Mouse (Mus musculus): ENCODE results near the gene Trio. TPM values are rescaled to one million over a fixed set of nuclear protein-coding genes. Genes with fewer than 3 reads are reported as not detected.
A peak's percentile ranks its signal among the peaks of the same experiment; 100 is the strongest.

Trio gene
- polyA plus RNA-seq, 1 experiment from 2014 or later = 37.5 TPM

DNA sequence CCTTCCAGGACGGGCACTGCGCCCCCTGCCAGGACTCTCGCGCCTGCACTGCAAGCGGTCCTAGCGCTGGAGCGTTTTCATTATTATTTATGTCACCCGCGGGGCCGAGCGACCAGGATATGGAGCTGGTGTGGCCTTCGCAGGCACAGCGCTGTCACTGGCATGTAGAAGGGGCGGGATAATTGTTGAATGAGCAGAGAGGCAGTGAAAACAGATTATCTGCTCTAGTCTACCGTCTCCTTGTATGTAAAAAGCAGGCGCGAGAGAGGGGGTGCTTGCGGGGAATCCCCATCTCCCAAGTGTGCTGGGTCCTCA is 476 bp upstream of the Trio start:
- no peaks in the 10 kb centered on the region for H3K36me3 ChIP-seq (ENCODE audit: control insufficient read depth, insufficient read depth, low read length)
- peaks cover 28% of the 10 kb centered on the region for H3K4me1 ChIP-seq (ENCODE audit: control insufficient read depth, insufficient read depth, low read length)
- peak overlapping the region; percentile 65 for H3K4me2 ChIP-seq (ENCODE audit: low read length)
- no peak for ATAC-seq
- peak overlapping the region; percentile 70 for H3K9ac ChIP-seq (ENCODE audit: low read depth, low read length)
- H3K9me3 ChIP-seq (replicated peaks; ENCODE audit: control insufficient read depth, low read length, poor library complexity, severe bottlenecking) = no peaks in the 10 kb centered on the region
- peak overlapping the region; percentile 89 for H3K27ac ChIP-seq (ENCODE audit: low read length)
- WGBS = under 1% methylated on average over 18 of the region's 18 CpGs
- peak overlapping the region; percentile 69 for H3K4me3 ChIP-seq (ENCODE audit: low read depth, low read length)
- H3K27me3 ChIP-seq (ENCODE audit: control insufficient read depth, insufficient read depth, low read depth, low read length) = no peaks in the 10 kb centered on the region

DNA sequence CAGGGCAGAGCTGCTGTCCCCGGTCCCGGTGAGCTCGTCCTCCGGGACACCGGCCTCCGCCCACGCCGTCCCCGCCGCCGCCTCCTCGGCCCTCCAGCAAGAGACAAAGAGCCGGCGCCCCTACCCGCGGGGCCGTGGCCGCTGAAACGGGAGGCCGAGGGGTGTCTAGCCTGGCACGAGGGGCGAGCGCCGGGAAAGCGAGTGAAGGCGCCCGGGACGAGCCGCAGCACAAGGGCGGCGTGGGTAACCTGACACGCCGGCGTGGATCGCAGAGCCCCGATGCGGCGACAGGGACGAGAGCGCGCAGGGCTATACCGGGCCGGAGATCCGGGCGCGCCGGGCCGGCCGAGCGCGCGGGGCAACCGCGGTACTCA is 696 bp downstream of the Trio start:
- ATAC-seq = peak; percentile 9
- H3K9me3 ChIP-seq (replicated peaks; ENCODE audit: control insufficient read depth, low read length, poor library complexity, severe bottlenecking) = no peaks in the 10 kb centered on the region
- under 1% methylated on average over 46 of the region's 54 CpGs for WGBS
- H3K4me1 ChIP-seq (ENCODE audit: control insufficient read depth, insufficient read depth, low read length) = peaks cover 37% of the 10 kb centered on the region
- H3K27ac ChIP-seq (ENCODE audit: low read length) = peak overlapping the region; percentile 99
- H3K4me3 ChIP-seq (ENCODE audit: low read depth, low read length) = peak overlapping the region; percentile 69
- H3K9ac ChIP-seq (ENCODE audit: low read depth, low read length) = peak overlapping the region; percentile 89
- no peaks in the 10 kb centered on the region for H3K36me3 ChIP-seq (ENCODE audit: control insufficient read depth, insufficient read depth, low read length)
- H3K27me3 ChIP-seq (ENCODE audit: control insufficient read depth, insufficient read depth, low read depth, low read length) = no peaks in the 10 kb centered on the region
- H3K4me2 ChIP-seq (ENCODE audit: low read length) = peak overlapping the region; percentile 58

DNA sequence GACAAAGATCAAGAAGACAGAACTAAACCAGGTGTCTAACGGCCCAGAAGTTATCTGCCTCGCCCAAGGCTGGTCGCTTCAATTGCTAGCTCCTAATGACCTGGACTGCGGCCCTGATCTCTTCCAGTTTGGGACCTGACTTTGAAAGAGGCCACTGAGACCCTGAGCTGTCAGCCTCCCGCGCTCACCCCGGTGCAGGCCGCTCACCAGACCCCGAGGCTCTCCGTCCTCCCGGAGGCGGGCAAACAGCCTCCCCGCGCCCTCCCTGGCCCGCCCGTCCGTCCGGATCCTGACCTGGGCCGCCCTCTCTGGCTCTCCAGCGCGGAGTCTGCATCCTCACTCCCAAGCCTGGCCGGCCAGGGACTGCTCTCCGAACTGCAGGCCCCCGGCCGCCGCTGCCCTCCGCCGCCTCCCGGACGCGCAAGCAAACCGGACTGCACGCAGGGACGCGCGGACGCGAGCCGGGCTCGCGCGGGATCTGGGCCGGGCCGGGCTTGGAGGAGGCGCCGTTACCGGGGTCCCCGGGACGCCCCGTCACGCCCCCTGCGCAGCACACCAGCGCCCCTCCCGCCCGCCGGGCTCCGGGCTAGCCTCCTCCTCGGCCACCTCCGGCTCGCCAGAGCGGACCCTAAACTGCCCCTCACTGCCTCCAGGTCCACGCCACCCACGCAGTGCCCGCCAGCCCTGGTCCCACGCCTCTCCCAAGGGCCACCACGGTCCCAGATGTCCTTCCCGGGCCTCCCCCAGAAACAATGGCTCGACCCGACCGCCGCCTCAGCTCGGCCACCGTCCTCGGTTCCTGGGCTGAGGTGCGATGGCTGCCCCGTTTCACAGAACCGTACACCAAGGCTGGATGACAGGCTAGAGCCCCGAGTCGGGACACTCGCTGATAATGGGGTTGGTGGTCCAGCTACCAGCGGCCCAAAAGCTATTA is 1.4 kb downstream of the Trio start:
- H3K9me3 ChIP-seq (replicated peaks; ENCODE audit: control insufficient read depth, low read length, poor library complexity, severe bottlenecking) = no peaks in the 10 kb centered on the region
- peak overlapping the region; percentile 99 for H3K27ac ChIP-seq (ENCODE audit: low read length)
- no peaks in the 10 kb centered on the region for H3K27me3 ChIP-seq (ENCODE audit: control insufficient read depth, insufficient read depth, low read depth, low read length)
- H3K4me2 ChIP-seq (ENCODE audit: low read length) = peak overlapping the region; percentile 58
- under 1% methylated on average over 77 of the region's 81 CpGs for WGBS
- H3K9ac ChIP-seq (ENCODE audit: low read depth, low read length) = peak overlapping the region; percentile 89
- H3K36me3 ChIP-seq (ENCODE audit: control insufficient read depth, insufficient read depth, low read length) = no peaks in the 10 kb centered on the region
- H3K4me3 ChIP-seq (ENCODE audit: low read depth, low read length) = peak overlapping the region; percentile 69
- peak; percentile 25 for ATAC-seq
- H3K4me1 ChIP-seq (ENCODE audit: control insufficient read depth, insufficient read depth, low read length) = peaks cover 43% of the 10 kb centered on the region

DNA sequence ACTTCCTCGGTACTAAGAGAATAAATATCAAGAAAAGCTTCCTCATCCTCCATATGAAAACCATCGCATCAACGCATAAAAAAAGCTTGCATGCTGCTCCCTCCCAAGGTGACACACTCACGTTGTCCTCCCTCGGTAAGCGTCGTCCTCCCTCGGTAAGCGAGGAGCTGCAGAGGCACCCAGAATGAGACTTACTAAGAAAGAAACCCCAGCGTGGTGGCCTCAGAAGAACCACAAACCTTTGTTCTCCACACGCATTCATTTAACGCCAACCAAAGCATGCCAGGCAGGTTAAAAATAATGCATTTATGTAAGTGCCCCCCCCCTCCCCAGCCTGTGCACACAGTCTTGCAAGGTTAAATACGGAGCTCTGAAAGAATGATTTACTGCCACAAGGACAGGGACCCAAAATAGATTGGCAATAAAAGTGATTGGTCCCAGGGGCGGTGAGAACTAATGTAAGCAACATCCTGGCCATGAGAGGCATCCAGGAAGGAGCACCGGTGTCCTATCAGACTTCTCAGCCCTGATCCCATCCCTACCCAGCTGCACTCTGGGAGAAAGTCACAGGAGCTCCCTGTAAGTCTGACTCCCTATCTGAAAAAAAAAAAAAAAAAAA is 3.9 kb downstream of the Trio start:
- 8% methylated on average over 15 of the region's 15 CpGs for WGBS
- ATAC-seq = no peak
- H3K9ac ChIP-seq (ENCODE audit: low read depth, low read length) = peak overlapping the region; percentile 57
- H3K4me1 ChIP-seq (ENCODE audit: control insufficient read depth, insufficient read depth, low read length) = peaks cover 47% of the 10 kb centered on the region
- H3K9me3 ChIP-seq (replicated peaks; ENCODE audit: control insufficient read depth, low read length, poor library complexity, severe bottlenecking) = no peaks in the 10 kb centered on the region
- peak overlapping the region; percentile 25 for H3K4me3 ChIP-seq (ENCODE audit: low read depth, low read length)
- H3K4me2 ChIP-seq (ENCODE audit: low read length) = peak overlapping the region; percentile 49
- no peak overlapping the region for H3K27ac ChIP-seq (ENCODE audit: low read length)
- no peaks in the 10 kb centered on the region for H3K36me3 ChIP-seq (ENCODE audit: control insufficient read depth, insufficient read depth, low read length)
- no peaks in the 10 kb centered on the region for H3K27me3 ChIP-seq (ENCODE audit: control insufficient read depth, insufficient read depth, low read depth, low read length)

DNA sequence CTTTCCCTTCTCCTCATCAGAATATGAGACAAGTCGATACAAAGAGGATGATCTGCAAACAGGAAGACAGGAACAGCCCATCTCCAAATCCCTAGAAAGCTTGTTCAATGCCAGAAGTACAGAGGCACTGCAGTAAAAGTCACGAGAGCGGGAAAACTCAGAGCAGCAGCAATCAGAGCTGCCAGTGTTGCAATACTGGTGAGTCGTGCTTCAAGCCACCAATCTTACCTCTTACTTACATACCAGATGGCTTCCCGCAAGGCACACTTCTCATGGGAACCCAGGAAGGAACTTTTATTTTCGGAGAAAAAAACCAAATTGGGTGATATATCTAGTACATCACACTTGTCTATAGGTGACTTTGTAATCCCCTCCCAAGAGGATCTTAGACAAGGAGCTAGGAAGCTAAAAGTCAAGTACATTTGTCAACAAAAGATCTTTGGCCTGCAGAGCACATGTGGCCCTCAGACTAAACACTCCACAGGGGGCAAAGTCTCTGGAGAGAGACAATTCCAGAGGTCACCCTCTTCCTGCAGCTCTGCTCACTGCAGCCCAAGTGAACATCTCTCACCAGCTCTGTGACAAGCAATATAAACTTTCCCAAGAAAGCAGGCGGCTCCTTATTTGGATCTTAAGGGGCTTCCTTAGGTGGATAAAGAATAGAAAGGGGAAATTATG is 6.1 kb downstream of the Trio start:
- Histone ChIP-seq H3K4me2 (ENCODE audit: low read length) (no peak overlapping the region), H3K27me3 (ENCODE audit: control insufficient read depth, insufficient read depth, low read depth, low read length) (no peaks in the 10 kb centered on the region), H3K9me3 (replicated peaks; ENCODE audit: control insufficient read depth, low read length, poor library complexity, severe bottlenecking) (no peaks in the 10 kb centered on the region), H3K4me1 (ENCODE audit: control insufficient read depth, insufficient read depth, low read length) (peaks cover 47% of the 10 kb centered on the region), H3K27ac (ENCODE audit: low read length) (no peak overlapping the region), H3K9ac (ENCODE audit: low read depth, low read length) (no peak overlapping the region), H3K4me3 (ENCODE audit: low read depth, low read length) (no peak overlapping the region), H3K36me3 (ENCODE audit: control insufficient read depth, insufficient read depth, low read length) (no peaks in the 10 kb centered on the region)
- ATAC-seq = no peak
- 75% methylated on average over 7 of the region's 7 CpGs for WGBS

DNA sequence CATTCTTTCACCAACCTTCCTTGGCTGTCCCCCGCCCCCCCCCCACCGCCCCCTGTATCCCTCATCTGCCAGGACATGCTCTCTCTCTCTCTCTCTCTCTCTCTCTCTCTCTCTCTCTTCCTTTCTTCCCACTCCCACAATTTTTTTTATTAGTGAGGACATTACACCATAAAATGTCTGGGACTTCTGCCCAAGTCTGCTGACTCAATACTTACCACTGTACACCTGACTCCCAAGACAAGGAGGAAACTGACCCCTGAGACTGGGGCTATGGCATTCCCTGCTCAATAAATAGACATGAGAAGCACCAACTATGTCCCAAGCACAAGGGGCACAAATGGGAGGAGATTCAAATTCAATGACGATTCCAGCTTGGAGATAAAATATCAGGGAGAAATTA is 18.1 kb downstream of the Trio start:
- no peak overlapping the region for H3K9ac ChIP-seq (ENCODE audit: low read depth, low read length)
- peaks cover 22% of the 10 kb centered on the region for H3K4me1 ChIP-seq (ENCODE audit: control insufficient read depth, insufficient read depth, low read length)
- no peaks in the 10 kb centered on the region for H3K9me3 ChIP-seq (replicated peaks; ENCODE audit: control insufficient read depth, low read length, poor library complexity, severe bottlenecking)
- WGBS = 70% methylated on average over 1 of the region's 3 CpGs
- no peak overlapping the region for H3K4me2 ChIP-seq (ENCODE audit: low read length)
- ATAC-seq = no peak
- H3K4me3 ChIP-seq (ENCODE audit: low read depth, low read length) = no peak overlapping the region
- no peaks in the 10 kb centered on the region for H3K36me3 ChIP-seq (ENCODE audit: control insufficient read depth, insufficient read depth, low read length)
- no peaks in the 10 kb centered on the region for H3K27me3 ChIP-seq (ENCODE audit: control insufficient read depth, insufficient read depth, low read depth, low read length)
- no peak overlapping the region for H3K27ac ChIP-seq (ENCODE audit: low read length)

DNA sequence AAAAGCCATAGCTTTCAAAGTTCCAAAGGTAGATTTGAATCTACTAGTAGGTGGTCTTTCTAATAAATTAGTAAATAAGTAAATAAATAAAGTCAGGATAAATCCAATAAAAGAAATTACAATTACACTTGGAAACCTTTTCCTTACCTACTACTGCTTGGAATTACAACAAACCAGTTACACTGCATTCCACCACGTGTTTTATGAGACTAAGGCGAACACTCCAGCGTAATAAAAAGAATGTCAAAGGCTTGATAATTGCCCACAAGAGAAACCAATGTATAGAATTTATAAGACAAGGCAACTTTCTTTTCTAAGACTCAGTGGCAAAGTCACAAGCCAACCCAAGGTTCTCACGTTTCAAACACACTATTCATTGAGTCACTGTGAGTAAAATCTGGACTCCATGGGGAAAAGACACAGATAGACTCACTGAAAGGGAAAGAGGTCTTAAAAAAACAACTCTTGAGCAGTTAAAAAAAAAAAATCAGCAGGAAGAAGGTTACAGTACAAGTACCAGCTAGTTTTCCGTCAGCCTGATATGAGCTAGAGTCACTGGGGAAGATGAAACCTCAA is 21.4 kb downstream of the Trio start:
- no peak for ATAC-seq
- WGBS = 61% methylated on average over 5 of the region's 5 CpGs
- no peak overlapping the region for H3K9ac ChIP-seq (ENCODE audit: low read depth, low read length)
- peaks cover 36% of the 10 kb centered on the region for H3K4me1 ChIP-seq (ENCODE audit: control insufficient read depth, insufficient read depth, low read length)
- H3K27me3 ChIP-seq (ENCODE audit: control insufficient read depth, insufficient read depth, low read depth, low read length) = no peaks in the 10 kb centered on the region
- H3K4me3 ChIP-seq (ENCODE audit: low read depth, low read length) = no peak overlapping the region
- no peak overlapping the region for H3K4me2 ChIP-seq (ENCODE audit: low read length)
- H3K36me3 ChIP-seq (ENCODE audit: control insufficient read depth, insufficient read depth, low read length) = no peaks in the 10 kb centered on the region
- H3K9me3 ChIP-seq (replicated peaks; ENCODE audit: control insufficient read depth, low read length, poor library complexity, severe bottlenecking) = no peaks in the 10 kb centered on the region
- no peak overlapping the region for H3K27ac ChIP-seq (ENCODE audit: low read length)

DNA sequence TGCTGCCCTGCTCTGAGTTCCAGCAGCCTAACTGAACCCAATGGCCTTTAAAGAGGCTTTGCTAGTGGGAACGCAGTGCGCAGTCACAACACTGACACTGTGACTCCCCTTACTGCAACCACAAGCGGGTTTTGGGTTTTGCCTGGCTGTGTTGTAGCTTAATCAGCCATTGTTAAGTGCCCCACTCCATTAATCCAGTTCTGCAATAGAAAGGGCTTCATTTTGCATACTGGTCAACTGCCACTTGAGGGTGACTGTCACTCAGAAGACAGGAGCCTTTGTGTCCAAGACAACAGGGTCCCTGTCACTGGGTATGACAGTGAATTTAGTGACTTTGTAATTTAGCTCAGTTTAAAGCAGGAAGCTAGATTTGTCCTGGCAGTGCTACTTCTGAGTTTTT is 23.1 kb downstream of the Trio start:
- no peaks in the 10 kb centered on the region for H3K9me3 ChIP-seq (replicated peaks; ENCODE audit: control insufficient read depth, low read length, poor library complexity, severe bottlenecking)
- H3K27me3 ChIP-seq (ENCODE audit: control insufficient read depth, insufficient read depth, low read depth, low read length) = no peaks in the 10 kb centered on the region
- 13% methylated on average over 3 of the region's 3 CpGs for WGBS
- H3K4me2 ChIP-seq (ENCODE audit: low read length) = no peak overlapping the region
- no peak overlapping the region for H3K9ac ChIP-seq (ENCODE audit: low read depth, low read length)
- H3K4me3 ChIP-seq (ENCODE audit: low read depth, low read length) = no peak overlapping the region
- H3K27ac ChIP-seq (ENCODE audit: low read length) = no peak overlapping the region
- no peak for ATAC-seq
- peaks cover 50% of the 10 kb centered on the region for H3K4me1 ChIP-seq (ENCODE audit: control insufficient read depth, insufficient read depth, low read length)
- H3K36me3 ChIP-seq (ENCODE audit: control insufficient read depth, insufficient read depth, low read length) = no peaks in the 10 kb centered on the region
